In genomic region chr10:96266100-96266735, GRCm38 (mm10) we compare ENCODE assay signal across 13 mouse cellular contexts.
A peak's percentile ranks its signal among the peaks of the same experiment; 100 is the strongest.
DNase-seq lines count a peak whose midpoint lies in the region; ATAC-seq lines count a peak whose summit lies in the region.
"Had no signal": no experiment of that assay in that cellular context is flagged by ENCODE, and none has a peak within 500 bp of the region (broad histone marks: within the 10 kb centered on the region; RNA-seq: fewer than 3 reads in every experiment).

No protein-coding gene starts in this region.

- no peaks in the 10 kb centered on the region for H3K36me3 ChIP-seq in limb, embryonic 13.5 days
- no peaks in the 10 kb centered on the region for H3K36me3 ChIP-seq in midbrain, embryonic 14.5 days (ENCODE audit: control insufficient read depth, insufficient read depth, low read length)
- H3K36me3 ChIP-seq: liver, embryonic 12.5 days; midbrain, embryonic 12.5 days; neural tube, embryonic 15.5 days had no signal

- no peak overlapping the region for H3K4me3 ChIP-seq in limb, embryonic 13.5 days
- H3K4me3 ChIP-seq in midbrain, embryonic 14.5 days (replicated peaks; ENCODE audit: low read depth, low read length): no peak overlapping the region
- H3K4me3 ChIP-seq: liver, embryonic 12.5 days; midbrain, embryonic 12.5 days; neural tube, embryonic 15.5 days had no signal

- H3K27ac ChIP-seq in limb, embryonic 13.5 days: peak overlapping the region; percentile 67; the same call in 1 of the 2 replicates
- H3K27ac ChIP-seq in midbrain, embryonic 14.5 days (replicated peaks; ENCODE audit: low read depth, low read length): no peak overlapping the region
- H3K27ac ChIP-seq: liver, embryonic 12.5 days; midbrain, embryonic 12.5 days; neural tube, embryonic 15.5 days had no signal

- peak; percentile 39 for DNase-seq in gastrocnemius, adult 18-20 months (ENCODE audit: low spot score)
- no peak for DNase-seq in gastrocnemius, adult 8-10 months (ENCODE audit: low spot score in 2 of 2)
- DNase-seq in spleen, postnatal 36 days (ENCODE audit: low spot score in 2 of 2): peak; percentile 63
- DNase-seq in spleen, postnatal 4 days (ENCODE audit: low spot score in 2 of 2): no peak
- DNase-seq in yolk sac, embryonic 10.5 days (ENCODE audit: low spot score): no peak
- no peak for DNase-seq in frontal cortex, adult 2 months (ENCODE audit: extremely low spot score in 1 of 2, low spot score in 1 of 2)
- no peak for DNase-seq in midbrain, embryonic 14.5 days
- DNase-seq: kidney, adult 18-20 months had no signal

- no peaks in the 10 kb centered on the region for H3K9me3 ChIP-seq in limb, embryonic 13.5 days
- no peaks in the 10 kb centered on the region for H3K9me3 ChIP-seq in midbrain, embryonic 14.5 days (ENCODE audit: control insufficient read depth, low read length)
- H3K9me3 ChIP-seq: liver, embryonic 12.5 days; midbrain, embryonic 12.5 days; neural tube, embryonic 15.5 days had no signal

- H3K9ac ChIP-seq in limb, embryonic 13.5 days: no peak overlapping the region
- no peak overlapping the region for H3K9ac ChIP-seq in midbrain, embryonic 14.5 days (replicated peaks; ENCODE audit: low read length)
- H3K9ac ChIP-seq: liver, embryonic 12.5 days; midbrain, embryonic 12.5 days; neural tube, embryonic 15.5 days had no signal

- WGBS in limb, embryonic 13.5 days: 54% methylated on average over 9 of the region's 9 CpGs
- WGBS in midbrain, embryonic 14.5 days: 79% methylated on average over 9 of the region's 9 CpGs

- H3K27me3 ChIP-seq in limb, embryonic 13.5 days: no peaks in the 10 kb centered on the region
- no peaks in the 10 kb centered on the region for H3K27me3 ChIP-seq in midbrain, embryonic 14.5 days (ENCODE audit: control insufficient read depth, insufficient read depth, low read length)
- H3K27me3 ChIP-seq: liver, embryonic 12.5 days; midbrain, embryonic 12.5 days; neural tube, embryonic 15.5 days had no signal

- peaks cover 57% of the 10 kb centered on the region for H3K4me1 ChIP-seq in limb, embryonic 13.5 days
- H3K4me1 ChIP-seq in midbrain, embryonic 14.5 days (ENCODE audit: control insufficient read depth, insufficient read depth, low read length): peaks cover 6% of the 10 kb centered on the region; the same call in 1 of the 2 replicates

- ATAC-seq in limb, embryonic 13.5 days (ENCODE audit: low FRiP score, low read depth): peak; percentile 64; the same call in 1 of the 2 replicates
- ATAC-seq in midbrain, embryonic 14.5 days (ENCODE audit: low FRiP score, low TSS enrichment): no peak
- ATAC-seq: liver, embryonic 12.5 days; Patski had no signal

- H3K4me2 ChIP-seq in limb, embryonic 13.5 days (replicated peaks): 0 out of 2 replicates have a peak overlapping the region, but pooled peaks have one; percentile 14
- no peak overlapping the region for H3K4me2 ChIP-seq in midbrain, embryonic 14.5 days (ENCODE audit: low read length)
- H3K4me2 ChIP-seq: liver, embryonic 12.5 days; midbrain, embryonic 12.5 days; neural tube, embryonic 15.5 days had no signal

Comparison
In these comparisons a context has a peak if more than half of its experiments do, and no peak if none do; other contexts are left out.
1. DNase-seq: peak in gastrocnemius, adult 18-20 months (single experiment) and spleen, postnatal 36 days (2 of 2); none in gastrocnemius, adult 8-10 months (0 of 2), spleen, postnatal 4 days (0 of 2), yolk sac, embryonic 10.5 days (single experiment), frontal cortex, adult 2 months (0 of 2) and midbrain, embryonic 14.5 days (single experiment).